Mouse (Mus musculus): ENCODE measurements around the gene Tex21. TPM values are rescaled to one million over a fixed set of nuclear protein-coding genes. Genes with fewer than 3 reads are reported as not detected.

The Tex21 gene
- polyA plus RNA-seq, 1 experiment from 2014 or later, result not detected

- H3K4me3 ChIP-seq, result peak overlapping the region; percentile 57
- no peak for ATAC-seq (ENCODE audit: low FRiP score, low read depth)
Measured at GRCm38 (mm10) chr12:76255499-76255875, 8.9 kb upstream of the Tex21 start.

GRCm38 (mm10) chr12:76254725-76255498, 8.4 kb upstream of the Tex21 start, which contains the start of gene Mthfd1:
TSS of gene Mthfd1 (plus strand) at chr12:76255298.
- WGBS, result 2% methylated on average over 43 of the region's 43 CpGs
- H3K27me3 ChIP-seq, result no peaks in the 10 kb centered on the region

More at GRCm38 (mm10) chr12:76255499-76255875, 8.9 kb upstream of the Tex21 start:
- WGBS, result 0% methylated on average over 11 of the region's 11 CpGs
- peak overlapping the region; percentile 87 for H3K27ac ChIP-seq (replicated peaks)
- no peaks in the 10 kb centered on the region for H3K9me3 ChIP-seq
- H3K4me1 ChIP-seq (replicated peaks), result peaks cover 23% of the 10 kb centered on the region
- H3K27me3 ChIP-seq, result no peaks in the 10 kb centered on the region
- peak overlapping the region; percentile 79 for H3K4me2 ChIP-seq
- peak overlapping the region; percentile 51 for H3K9ac ChIP-seq
- no peaks in the 10 kb centered on the region for H3K36me3 ChIP-seq

GRCm38 (mm10) chr12:76253991-76254390, 7.4 kb upstream of the Tex21 start:
- 84% methylated on average over 8 of the region's 8 CpGs for WGBS
- Histone ChIP-seq H3K4me1 (replicated peaks) (peaks cover 23% of the 10 kb centered on the region), H3K36me3 (no peaks in the 10 kb centered on the region), H3K4me3 (no peak overlapping the region), H3K9me3 (no peaks in the 10 kb centered on the region), H3K27me3 (no peaks in the 10 kb centered on the region), H3K9ac (no peak overlapping the region), H3K4me2 (peak overlapping the region; percentile 79), H3K27ac (replicated peaks) (no peak overlapping the region)
- no peak for ATAC-seq (ENCODE audit: low FRiP score, low read depth)

More at GRCm38 (mm10) chr12:76254725-76255498, 8.4 kb upstream of the Tex21 start, which contains the start of gene Mthfd1:
- H3K27ac ChIP-seq (replicated peaks), result peak within 1 kb of the TSS; percentile 87
- H3K36me3 ChIP-seq, result no peaks in the 10 kb centered on the region
- peak; percentile 100 for ATAC-seq (ENCODE audit: low FRiP score, low read depth)
- H3K4me2 ChIP-seq, result peak within 1 kb of the TSS; percentile 79
- H3K9ac ChIP-seq, result peak within 1 kb of the TSS; percentile 51
- H3K4me1 ChIP-seq (replicated peaks), result peaks cover 23% of the 10 kb centered on the region
- H3K4me3 ChIP-seq, result peak within 1 kb of the TSS; percentile 57
- H3K9me3 ChIP-seq, result no peaks in the 10 kb centered on the region

- Histone ChIP-seq H3K27me3 (no peaks in the 10 kb centered on the region), H3K36me3 (no peaks in the 10 kb centered on the region), H3K4me1 (replicated peaks) (peaks cover 23% of the 10 kb centered on the region), H3K4me3 (no peak overlapping the region), H3K4me2 (no peak overlapping the region), H3K27ac (replicated peaks) (no peak overlapping the region), H3K9ac (no peak overlapping the region), H3K9me3 (no peaks in the 10 kb centered on the region)
- no peak for ATAC-seq (ENCODE audit: low FRiP score, low read depth)
- WGBS, result 88% methylated on average over 2 of the region's 2 CpGs
Measured at GRCm38 (mm10) chr12:76253591-76253990, 7.0 kb upstream of the Tex21 start.

GRCm38 (mm10) chr12:76253090-76253489, 6.5 kb upstream of the Tex21 start:
- no peaks in the 10 kb centered on the region for H3K27me3 ChIP-seq
- H3K4me3 ChIP-seq, result no peak overlapping the region
- no peaks in the 10 kb centered on the region for H3K9me3 ChIP-seq
- no peaks in the 10 kb centered on the region for H3K36me3 ChIP-seq
- H3K4me1 ChIP-seq (replicated peaks), result peaks cover 23% of the 10 kb centered on the region
- no peak overlapping the region for H3K4me2 ChIP-seq
- no peak overlapping the region for H3K9ac ChIP-seq
- no peak for ATAC-seq (ENCODE audit: low FRiP score, low read depth)
- 70% methylated on average over 1 of the region's 1 CpGs for WGBS
- H3K27ac ChIP-seq (replicated peaks), result no peak overlapping the region

- no peaks in the 10 kb centered on the region for H3K4me1 ChIP-seq (replicated peaks)
- no peak for ATAC-seq (ENCODE audit: low FRiP score, low read depth)
- no peaks in the 10 kb centered on the region for H3K27me3 ChIP-seq
- H3K36me3 ChIP-seq, result no peaks in the 10 kb centered on the region
- H3K4me2 ChIP-seq, result no peak overlapping the region
- H3K4me3 ChIP-seq, result no peak overlapping the region
- WGBS, result 89% methylated on average over 8 of the region's 8 CpGs
- H3K9ac ChIP-seq, result no peak overlapping the region
- H3K27ac ChIP-seq (replicated peaks), result no peak overlapping the region
- no peaks in the 10 kb centered on the region for H3K9me3 ChIP-seq
Measured at GRCm38 (mm10) chr12:76244981-76245380, 1.6 kb downstream of the Tex21 start.

- Histone ChIP-seq H3K4me1 (replicated peaks) (no peaks in the 10 kb centered on the region), H3K4me2 (no peak overlapping the region), H3K9me3 (no peaks in the 10 kb centered on the region), H3K4me3 (no peak overlapping the region), H3K27ac (replicated peaks) (no peak overlapping the region), H3K36me3 (no peaks in the 10 kb centered on the region), H3K9ac (no peak overlapping the region), H3K27me3 (no peaks in the 10 kb centered on the region)
- 62% methylated on average over 5 of the region's 5 CpGs for WGBS
- no peak for ATAC-seq (ENCODE audit: low FRiP score, low read depth)
Measured at GRCm38 (mm10) chr12:76241833-76242232, 4.7 kb downstream of the Tex21 start.

GRCm38 (mm10) chr12:76241084-76241483, 5.5 kb downstream of the Tex21 start:
- Histone ChIP-seq H3K36me3 (no peaks in the 10 kb centered on the region), H3K4me2 (no peak overlapping the region), H3K9me3 (no peaks in the 10 kb centered on the region), H3K4me3 (no peak overlapping the region), H3K4me1 (replicated peaks) (no peaks in the 10 kb centered on the region), H3K9ac (no peak overlapping the region), H3K27me3 (no peaks in the 10 kb centered on the region), H3K27ac (replicated peaks) (no peak overlapping the region)
- no peak for ATAC-seq (ENCODE audit: low FRiP score, low read depth)
- 90% methylated on average over 3 of the region's 3 CpGs for WGBS

GRCm38 (mm10) chr12:76240670-76241069, 5.9 kb downstream of the Tex21 start:
- WGBS, result 90% methylated on average over 3 of the region's 3 CpGs
- Histone ChIP-seq H3K9ac (no peak overlapping the region), H3K27ac (replicated peaks) (no peak overlapping the region), H3K27me3 (no peaks in the 10 kb centered on the region), H3K4me1 (replicated peaks) (no peaks in the 10 kb centered on the region), H3K9me3 (no peaks in the 10 kb centered on the region), H3K4me2 (no peak overlapping the region), H3K36me3 (no peaks in the 10 kb centered on the region), H3K4me3 (no peak overlapping the region)
- no peak for ATAC-seq (ENCODE audit: low FRiP score, low read depth)

GRCm38 (mm10) chr12:76239839-76240571, 6.5 kb downstream of the Tex21 start:
- Histone ChIP-seq H3K4me2 (no peak overlapping the region), H3K9me3 (no peaks in the 10 kb centered on the region), H3K4me1 (replicated peaks) (no peaks in the 10 kb centered on the region), H3K27ac (replicated peaks) (no peak overlapping the region), H3K36me3 (no peaks in the 10 kb centered on the region), H3K9ac (no peak overlapping the region), H3K27me3 (no peaks in the 10 kb centered on the region), H3K4me3 (no peak overlapping the region)
- 89% methylated on average over 7 of the region's 7 CpGs for WGBS
- ATAC-seq (ENCODE audit: low FRiP score, low read depth), result no peak

GRCm38 (mm10) chr12:76239145-76239838, 7.3 kb downstream of the Tex21 start:
- no peak overlapping the region for H3K9ac ChIP-seq
- 83% methylated on average over 10 of the region's 10 CpGs for WGBS
- no peak overlapping the region for H3K4me2 ChIP-seq
- no peaks in the 10 kb centered on the region for H3K4me1 ChIP-seq (replicated peaks)
- no peak overlapping the region for H3K27ac ChIP-seq (replicated peaks)
- no peak overlapping the region for H3K4me3 ChIP-seq
- H3K36me3 ChIP-seq, result no peaks in the 10 kb centered on the region
- ATAC-seq (ENCODE audit: low FRiP score, low read depth), result no peak
- H3K9me3 ChIP-seq, result no peaks in the 10 kb centered on the region
- H3K27me3 ChIP-seq, result no peaks in the 10 kb centered on the region

- H3K4me3 ChIP-seq, result no peak overlapping the region
- no peak overlapping the region for H3K9ac ChIP-seq
- H3K36me3 ChIP-seq, result no peaks in the 10 kb centered on the region
- ATAC-seq (ENCODE audit: low FRiP score, low read depth), result no peak
- H3K4me1 ChIP-seq (replicated peaks), result no peaks in the 10 kb centered on the region
- no peaks in the 10 kb centered on the region for H3K9me3 ChIP-seq
- no peak overlapping the region for H3K4me2 ChIP-seq
- no peaks in the 10 kb centered on the region for H3K27me3 ChIP-seq
- H3K27ac ChIP-seq (replicated peaks), result no peak overlapping the region
- 88% methylated on average over 6 of the region's 6 CpGs for WGBS
Measured at GRCm38 (mm10) chr12:76235253-76235652, 11.3 kb downstream of the Tex21 start.

Measured in hindbrain, embryonic 15.5 days (tissue).